ENCODE assay signal across 8 mouse cellular contexts in the genomic region with DNA sequence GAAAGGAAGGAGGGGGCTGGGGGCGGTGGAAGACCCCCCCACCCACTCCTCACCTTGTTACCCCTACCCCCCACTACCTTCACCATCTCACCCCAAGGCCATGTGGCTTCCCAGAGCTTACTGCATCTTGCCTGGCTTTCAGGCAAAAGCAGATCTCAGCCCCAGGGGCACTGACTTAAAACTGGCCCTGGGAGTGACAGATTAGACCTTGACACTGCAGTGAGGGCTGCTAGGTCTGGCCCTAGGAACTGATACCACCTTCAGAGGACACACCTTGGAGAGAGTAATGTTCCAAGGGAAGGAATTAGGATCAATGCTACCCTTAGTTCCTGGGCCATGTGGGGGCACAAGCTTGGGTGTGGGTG. TPM values are rescaled to one million over a fixed set of nuclear protein-coding genes. Genes with fewer than 3 reads are reported as not detected.
DNase-seq lines count a peak whose midpoint lies in the region; ATAC-seq lines count a peak whose summit lies in the region.

No protein-coding gene starts in this region.

- H3K4me2 ChIP-seq in kidney, embryonic 15.5 days: peak overlapping the region; percentile 82
- H3K4me2 ChIP-seq in forebrain, embryonic 16.5 days (ENCODE audit: low read length): peak overlapping the region; percentile 99
- peak overlapping the region; percentile 92 for H3K4me2 ChIP-seq in liver, embryonic 13.5 days

- H3K4me3 ChIP-seq in kidney, embryonic 15.5 days (replicated peaks): peak overlapping the region; percentile 76
- peak overlapping the region; percentile 82 for H3K4me3 ChIP-seq in forebrain, embryonic 16.5 days (replicated peaks; ENCODE audit: low read length)
- peak overlapping the region; percentile 84 for H3K4me3 ChIP-seq in liver, embryonic 13.5 days (replicated peaks)

- peak overlapping the region; percentile 68 for H3K27ac ChIP-seq in kidney, embryonic 15.5 days
- H3K27ac ChIP-seq in forebrain, embryonic 16.5 days (ENCODE audit: low read length): no peak overlapping the region
- H3K27ac ChIP-seq in liver, embryonic 13.5 days: peak overlapping the region; percentile 51

- no peaks in the 10 kb centered on the region for H3K36me3 ChIP-seq in kidney, embryonic 15.5 days
- no peaks in the 10 kb centered on the region for H3K36me3 ChIP-seq in forebrain, embryonic 16.5 days (ENCODE audit: control insufficient read depth, insufficient read depth)
- no peaks in the 10 kb centered on the region for H3K36me3 ChIP-seq in liver, embryonic 13.5 days

- ATAC-seq in kidney, embryonic 15.5 days (replicated peaks; ENCODE audit: low FRiP score): peak; percentile 75; the same call in 1 of the 2 replicates
- ATAC-seq in forebrain, embryonic 16.5 days: peak; percentile 65; the same call in 1 of the 2 replicates
- peak; percentile 73 for ATAC-seq in liver, embryonic 13.5 days (ENCODE audit: low read depth)

- WGBS in kidney, embryonic 15.5 days: no CpG with 5 or more reads among the region's 1 CpGs
- WGBS in forebrain, embryonic 16.5 days: no CpG with 5 or more reads among the region's 1 CpGs
- no CpG with 5 or more reads among the region's 1 CpGs for WGBS in liver, embryonic 13.5 days (ENCODE audit: insufficient replicate concordance)

- H3K27me3 ChIP-seq in kidney, embryonic 15.5 days: no peaks in the 10 kb centered on the region
- H3K27me3 ChIP-seq in forebrain, embryonic 16.5 days (replicated peaks; ENCODE audit: control insufficient read depth, insufficient read depth, low read length): no peaks in the 10 kb centered on the region
- H3K27me3 ChIP-seq in liver, embryonic 13.5 days: no peaks in the 10 kb centered on the region

- no peaks in the 10 kb centered on the region for H3K9me3 ChIP-seq in kidney, embryonic 15.5 days (replicated peaks)
- H3K9me3 ChIP-seq in forebrain, embryonic 16.5 days (ENCODE audit: control insufficient read depth, low read length): no peaks in the 10 kb centered on the region
- H3K9me3 ChIP-seq in liver, embryonic 13.5 days (replicated peaks): no peaks in the 10 kb centered on the region

- no peak for DNase-seq in kidney, postnatal 36 days
- peak; percentile 44 for DNase-seq in MN1 (ENCODE audit: low spot score)
- DNase-seq in liver, embryonic 13.5 days: peak; percentile 21
- DNase-seq in retina, postnatal 1 day: no peak
- no peak for DNase-seq in gastrocnemius, postnatal 4 days (ENCODE audit: low spot score in 2 of 2)
- DNase-seq in frontal cortex, postnatal 25 days (ENCODE audit: low spot score in 2 of 2): no peak

- 0 out of 2 replicates have a peak overlapping the region, but pooled peaks have one; percentile 21 for H3K9ac ChIP-seq in kidney, embryonic 15.5 days
- H3K9ac ChIP-seq in forebrain, embryonic 16.5 days (replicated peaks; ENCODE audit: low read depth, low read length): peak overlapping the region; percentile 81
- H3K9ac ChIP-seq in liver, embryonic 13.5 days: peak overlapping the region; percentile 35; the same call in 1 of the 2 replicates

- H3K4me1 ChIP-seq in kidney, embryonic 15.5 days: peaks cover 41% of the 10 kb centered on the region
- peaks cover 4% of the 10 kb centered on the region; the same call in 1 of the 2 replicates for H3K4me1 ChIP-seq in forebrain, embryonic 16.5 days (replicated peaks; ENCODE audit: control insufficient read depth, insufficient read depth, low read length)
- H3K4me1 ChIP-seq in liver, embryonic 13.5 days (replicated peaks): peaks cover 57% of the 10 kb centered on the region

RNA-seq across cellular contexts. Expression of gene Suclg2, which starts 0.4 kb away (rescaled TPM):
- 113 TPM in 2 replicates for polyA plus RNA-seq in kidney, embryonic 15.5 days (2015; fragmentation: Nextera tagmentation; extraction: Ambion mirVana)
- polyA plus RNA-seq in forebrain, embryonic 16.5 days (2015; fragmentation: Nextera tagmentation; extraction: Ambion mirVana): 15.4 and 17.5 TPM in 2 replicates
- polyA plus RNA-seq in liver, embryonic 13.5 days (2015; fragmentation: Nextera tagmentation; extraction: Ambion mirVana): 40.6 and 49.9 TPM in 2 replicates
- total RNA-seq in gastrocnemius, postnatal 4 days (2021): 10 to 100 TPM; 33.2 to 39.6 TPM

Comparison
In these comparisons a context has a peak if more than half of its experiments do, and no peak if none do; other contexts are left out.
1. H3K9ac ChIP-seq: peak in every context shown above with its lines; median percentile 81 in forebrain, embryonic 16.5 days; 35 in liver, embryonic 13.5 days; 21 in kidney, embryonic 15.5 days.
2. DNase-seq: peak in MN1 (single experiment) and liver, embryonic 13.5 days (single experiment); none in kidney, postnatal 36 days (0 of 2), retina, postnatal 1 day (single experiment), gastrocnemius, postnatal 4 days (0 of 2) and frontal cortex, postnatal 25 days (0 of 2).
3. Peak in every context shown above with its lines, with median percentiles within 50 percentile points of each other: ATAC-seq, H3K4me2 ChIP-seq and H3K4me3 ChIP-seq.